Mouse (Mus musculus): ENCODE results near the gene Klhdc9.

GRCm38 (mm10) chr1:171379935-171380599 is 19.5 kb upstream of the Klhdc9 start:
- TF ChIP-seq GATA1 (IDR thresholded peaks at IDR 0.05; ENCODE audit: borderline replicate concordance, low read length) (no peak), FLI1 (IDR thresholded peaks at IDR 0.05; ENCODE audit: low read length) (no peak)

Data from megakaryocyte, embryonic 14.5 days (primary cell).